Mouse (Mus musculus): ENCODE results near the gene Orc6. TPM values are rescaled to one million over a fixed set of nuclear protein-coding genes. Genes with fewer than 3 reads are reported as not detected.

The Orc6 gene
- 8.7 and 12.0 TPM in 2 replicates for polyA plus RNA-seq (2012; rRNA removed; ENCODE audit: low replicate concordance)

DNA sequence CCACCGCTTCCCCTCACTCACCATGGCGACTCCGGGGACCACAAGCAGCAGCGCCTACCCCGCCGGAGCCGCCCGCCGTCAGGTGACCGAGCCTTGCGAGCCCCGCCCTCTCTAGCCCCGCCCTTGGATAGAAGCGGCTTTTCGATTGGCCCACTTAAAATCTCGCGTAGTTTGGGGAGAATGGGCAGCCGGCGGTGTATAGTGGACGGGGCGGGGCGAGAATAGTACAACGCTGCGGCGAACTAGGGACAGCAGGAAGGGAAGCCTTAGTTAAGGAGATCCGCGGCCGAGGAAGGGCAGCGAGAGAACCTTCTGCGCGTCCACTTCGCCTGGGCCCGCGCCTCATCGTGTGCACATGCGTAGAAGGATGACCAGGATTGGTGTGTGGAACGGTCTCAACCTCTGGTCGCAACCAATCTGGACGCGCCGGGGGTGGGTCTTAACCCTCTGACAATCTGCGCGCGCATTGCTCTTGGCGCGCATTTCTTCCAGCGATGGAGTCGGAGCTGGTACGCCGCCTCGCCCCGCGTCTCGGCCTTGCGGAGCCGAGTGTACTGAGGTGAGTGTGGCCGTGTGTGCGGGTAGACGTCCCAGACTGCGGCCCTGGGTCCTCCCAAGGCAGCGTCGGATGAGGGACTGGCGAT lies at the start of gene Orc6, which contains the start of gene Vps35:
Orc6 (plus strand) TSS at position 199 of the 644 bp plus-strand sequence.
Vps35 (minus strand) TSS at position 369 of the 644 bp plus-strand sequence.

Other genes with a start within 250 kb of the Orc6 start
- gene Fbxw9, start 239.6 kb upstream of the Orc6 start, polyA plus RNA-seq (2012; rRNA removed; ENCODE audit: low replicate concordance): 39.5 and 40.0 TPM in 2 replicates
- not detected in 2 replicates for gene Gm5741, start 231.7 kb upstream of the Orc6 start, polyA plus RNA-seq (2012; rRNA removed; ENCODE audit: low replicate concordance)
- gene Dhps, start 227.9 kb upstream of the Orc6 start, polyA plus RNA-seq (2012; rRNA removed; ENCODE audit: low replicate concordance): 37.4 and 72.8 TPM in 2 replicates
- gene Wdr83os, start 218.9 kb upstream of the Orc6 start, polyA plus RNA-seq (2012; rRNA removed; ENCODE audit: low replicate concordance): 123 and 209 TPM in 2 replicates
- gene Wdr83, start 218.3 kb upstream of the Orc6 start, polyA plus RNA-seq (2012; rRNA removed; ENCODE audit: low replicate concordance): 25.9 and 27.9 TPM in 2 replicates
- gene Man2b1, start 216.4 kb upstream of the Orc6 start, polyA plus RNA-seq (2012; rRNA removed; ENCODE audit: low replicate concordance): 95.4 and 120 TPM in 2 replicates
- gene Zfp791, start 176.5 kb upstream of the Orc6 start, polyA plus RNA-seq (2012; rRNA removed; ENCODE audit: low replicate concordance): 0.25 and 0.57 TPM in 2 replicates
- gene Cks1brt, start 147.7 kb upstream of the Orc6 start, polyA plus RNA-seq (2012; rRNA removed; ENCODE audit: low replicate concordance): not detected in 2 replicates
- not detected in 2 replicates for gene Olfr371, start 73.6 kb upstream of the Orc6 start, polyA plus RNA-seq (2012; rRNA removed; ENCODE audit: low replicate concordance)
- gene Vps35, start 170 bp downstream of the Orc6 start, polyA plus RNA-seq (2012; rRNA removed; ENCODE audit: low replicate concordance): 8.6 and 25.0 TPM in 2 replicates
- 0.12 and 0.27 TPM in 2 replicates for gene Mylk3, start 86.7 kb downstream of the Orc6 start, polyA plus RNA-seq (2012; rRNA removed; ENCODE audit: low replicate concordance)
- gene 4921524J17Rik, start 133.2 kb downstream of the Orc6 start, polyA plus RNA-seq (2012; rRNA removed; ENCODE audit: low replicate concordance): 1.7 and 4.2 TPM in 2 replicates
- gene Gpt2, start 192.9 kb downstream of the Orc6 start, polyA plus RNA-seq (2012; rRNA removed; ENCODE audit: low replicate concordance): 63.5 and 133 TPM in 2 replicates